Mouse (Mus musculus): Measurements from ENCODE around the gene Rnf212b. TPM values are rescaled to one million over a fixed set of nuclear protein-coding genes. Genes with fewer than 3 reads are reported as not detected.

The Rnf212b gene
- polyA plus RNA-seq, 1 experiment from 2014 or later: not detected

DNA sequence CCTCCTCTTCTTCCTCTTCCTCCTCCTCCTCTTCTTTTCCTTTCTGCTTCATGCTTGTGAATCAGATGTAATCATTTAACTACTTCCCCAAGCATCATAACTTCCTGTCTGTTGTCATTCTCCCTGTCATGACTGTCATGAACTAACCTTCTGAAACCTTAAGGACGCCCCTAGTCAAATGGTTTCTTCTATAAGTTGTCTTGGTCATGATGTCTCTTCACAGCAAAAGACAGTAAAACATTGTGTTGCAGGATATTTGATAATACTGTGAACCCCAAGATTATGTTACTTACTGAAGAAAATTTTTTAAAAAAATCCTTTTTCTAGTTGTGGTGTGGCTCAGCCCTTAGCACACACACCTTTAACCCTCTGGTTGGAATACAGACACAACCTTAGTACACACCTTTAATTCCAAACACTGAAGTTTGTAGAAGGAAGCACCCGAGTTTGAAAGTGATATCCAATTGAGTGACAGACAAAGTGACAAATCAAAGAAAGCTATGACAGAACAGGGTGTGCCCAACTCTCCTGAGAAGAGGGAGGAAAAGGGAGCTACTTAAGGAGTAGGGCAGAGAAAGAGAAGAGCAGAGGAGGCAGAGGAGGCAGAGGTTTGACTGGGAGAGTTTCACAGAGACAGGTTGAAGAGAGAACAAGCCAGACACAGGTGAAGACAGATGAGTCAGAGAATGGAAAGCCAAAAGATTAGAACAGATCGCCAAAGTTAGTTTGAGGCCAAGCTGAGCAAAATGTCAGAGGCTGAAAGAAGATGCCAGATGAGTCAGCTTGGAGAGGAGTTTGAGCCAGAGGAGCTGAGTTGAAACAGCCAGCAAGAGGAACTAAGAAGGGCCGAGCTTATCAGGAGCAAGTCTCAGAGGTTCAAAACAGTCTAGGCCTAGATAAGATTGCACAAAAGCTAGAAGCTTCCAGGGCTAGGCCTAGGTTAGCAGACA lies 4.9 kb upstream of the Rnf212b start:
- no peak overlapping the region for H3K4me3 ChIP-seq (ENCODE audit: low read depth, low read length)
- H3K4me1 ChIP-seq (replicated peaks; ENCODE audit: control insufficient read depth, insufficient read depth, low read length): no peaks in the 10 kb centered on the region
- H3K36me3 ChIP-seq (ENCODE audit: control insufficient read depth, insufficient read depth, low read length): no peaks in the 10 kb centered on the region
- 75% methylated on average over 4 of the region's 4 CpGs for WGBS
- no peak overlapping the region for H3K9ac ChIP-seq (ENCODE audit: low read depth, low read length)
- no peak for DNase-seq (ENCODE audit: low spot score)
- H3K27ac ChIP-seq (ENCODE audit: low read depth, low read length): no peak overlapping the region
- ATAC-seq (ENCODE audit: low FRiP score): no peak
- H3K9me3 ChIP-seq (ENCODE audit: control insufficient read depth, low read length): no peaks in the 10 kb centered on the region
- H3K27me3 ChIP-seq (ENCODE audit: control insufficient read depth, insufficient read depth, low read length): no peaks in the 10 kb centered on the region
- no peak overlapping the region for H3K4me2 ChIP-seq (replicated peaks; ENCODE audit: low read depth, low read length)

DNA sequence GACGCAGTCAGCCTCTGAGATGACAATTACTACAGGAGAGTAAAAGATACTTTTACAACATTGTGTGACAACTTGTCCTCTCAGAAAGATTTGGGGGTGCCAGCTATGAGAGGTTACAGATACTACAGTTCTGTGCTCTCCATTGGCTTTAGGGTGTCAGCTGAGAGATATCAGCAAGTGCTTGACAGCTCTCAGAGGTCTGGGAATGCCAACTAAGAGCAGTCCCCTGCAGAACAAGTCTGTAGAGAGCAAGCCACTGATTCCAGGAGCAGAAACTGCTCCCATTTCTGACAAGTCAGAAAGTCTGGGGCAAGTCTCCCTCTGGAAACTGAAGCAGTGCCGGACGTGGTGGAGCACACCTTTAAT lies 4.3 kb upstream of the Rnf212b start:
- H3K9ac ChIP-seq (ENCODE audit: low read depth, low read length): no peak overlapping the region
- H3K27ac ChIP-seq (ENCODE audit: low read depth, low read length): no peak overlapping the region
- no peak overlapping the region for H3K4me2 ChIP-seq (replicated peaks; ENCODE audit: low read depth, low read length)
- ATAC-seq (ENCODE audit: low FRiP score) (no peak), DNase-seq (ENCODE audit: low spot score) (no peak)
- no peaks in the 10 kb centered on the region for H3K4me1 ChIP-seq (replicated peaks; ENCODE audit: control insufficient read depth, insufficient read depth, low read length)
- WGBS: 93% methylated on average over 3 of the region's 3 CpGs
- no peak overlapping the region for H3K4me3 ChIP-seq (ENCODE audit: low read depth, low read length)
- no peaks in the 10 kb centered on the region for H3K9me3 ChIP-seq (ENCODE audit: control insufficient read depth, low read length)
- no peaks in the 10 kb centered on the region for H3K27me3 ChIP-seq (ENCODE audit: control insufficient read depth, insufficient read depth, low read length)
- H3K36me3 ChIP-seq (ENCODE audit: control insufficient read depth, insufficient read depth, low read length): no peaks in the 10 kb centered on the region

DNA sequence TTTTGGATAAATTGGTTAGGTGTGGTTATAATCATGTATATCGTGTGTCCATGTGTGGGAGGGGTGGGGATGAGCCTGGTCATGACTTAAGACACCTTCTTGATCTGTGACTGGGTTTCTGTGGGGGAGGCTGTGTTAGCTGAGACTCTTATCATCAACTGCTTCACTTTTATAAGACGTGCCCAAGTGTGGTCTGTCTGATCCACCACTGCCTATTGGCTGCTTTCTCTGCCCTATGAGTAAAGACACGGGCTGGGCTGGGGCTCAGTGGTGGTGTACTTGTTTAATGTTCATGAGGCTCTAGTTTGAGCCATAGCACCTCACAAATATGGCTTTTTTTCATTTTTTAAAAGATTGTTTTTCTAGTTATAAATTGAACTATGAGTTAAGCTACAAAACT lies 1.8 kb downstream of the Rnf212b start:
- DNase-seq (ENCODE audit: low spot score) (no peak), ATAC-seq (ENCODE audit: low FRiP score) (no peak)
- WGBS: 69% methylated on average over 3 of the region's 3 CpGs
- H3K9ac ChIP-seq (ENCODE audit: low read depth, low read length): no peak overlapping the region
- H3K4me2 ChIP-seq (replicated peaks; ENCODE audit: low read depth, low read length): no peak overlapping the region
- no peaks in the 10 kb centered on the region for H3K9me3 ChIP-seq (ENCODE audit: control insufficient read depth, low read length)
- H3K4me3 ChIP-seq (ENCODE audit: low read depth, low read length): no peak overlapping the region
- H3K4me1 ChIP-seq (replicated peaks; ENCODE audit: control insufficient read depth, insufficient read depth, low read length): no peaks in the 10 kb centered on the region
- no peak overlapping the region for H3K27ac ChIP-seq (ENCODE audit: low read depth, low read length)
- no peaks in the 10 kb centered on the region for H3K36me3 ChIP-seq (ENCODE audit: control insufficient read depth, insufficient read depth, low read length)
- H3K27me3 ChIP-seq (ENCODE audit: control insufficient read depth, insufficient read depth, low read length): no peaks in the 10 kb centered on the region

DNA sequence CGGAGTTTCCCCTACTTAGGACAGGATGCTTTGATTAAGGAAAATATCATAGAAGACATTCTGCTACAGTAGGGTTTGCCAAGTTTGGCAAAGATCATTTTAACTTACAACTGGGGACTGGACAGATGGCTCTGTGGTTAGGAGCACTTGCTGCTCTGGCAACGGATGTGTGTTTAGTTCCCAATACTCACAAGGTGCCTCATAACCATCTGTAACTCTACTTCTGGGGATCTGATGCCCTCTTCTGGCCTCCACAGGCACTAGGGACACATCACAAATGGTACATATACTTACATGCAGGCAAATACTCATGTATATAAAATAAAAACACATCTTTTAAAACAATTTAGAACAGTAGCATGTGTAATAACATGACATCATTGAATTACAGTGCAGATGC lies 3.9 kb downstream of the Rnf212b start:
- Histone ChIP-seq H3K9me3 (ENCODE audit: control insufficient read depth, low read length) (no peaks in the 10 kb centered on the region), H3K4me1 (replicated peaks; ENCODE audit: control insufficient read depth, insufficient read depth, low read length) (no peaks in the 10 kb centered on the region), H3K4me2 (replicated peaks; ENCODE audit: low read depth, low read length) (no peak overlapping the region), H3K27ac (ENCODE audit: low read depth, low read length) (no peak overlapping the region), H3K9ac (ENCODE audit: low read depth, low read length) (no peak overlapping the region), H3K4me3 (ENCODE audit: low read depth, low read length) (no peak overlapping the region), H3K36me3 (ENCODE audit: control insufficient read depth, insufficient read depth, low read length) (no peaks in the 10 kb centered on the region), H3K27me3 (ENCODE audit: control insufficient read depth, insufficient read depth, low read length) (no peaks in the 10 kb centered on the region)
- no peak for ATAC-seq (ENCODE audit: low FRiP score)
- DNase-seq (ENCODE audit: low spot score): peak; percentile 16
- 43% methylated on average over 2 of the region's 2 CpGs for WGBS

DNA sequence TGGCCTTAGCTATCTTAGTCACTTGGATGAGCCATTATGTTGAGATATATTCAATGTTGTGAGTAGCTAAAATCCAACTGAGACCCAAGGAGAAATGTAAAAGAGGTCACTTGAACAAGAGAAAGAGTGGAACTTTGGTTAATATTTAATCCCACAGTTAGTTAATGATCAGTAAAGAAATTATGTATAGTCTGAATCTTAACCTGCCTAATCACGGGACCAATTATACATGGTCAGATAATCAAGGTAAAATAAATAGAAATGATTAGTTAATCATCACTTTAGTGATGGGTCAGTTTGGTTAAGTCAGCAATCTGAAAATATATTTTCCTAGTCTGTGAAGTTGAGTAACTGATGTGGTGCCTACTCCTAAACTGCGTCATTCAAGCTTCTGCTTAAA lies 8.4 kb downstream of the Rnf212b start:
- no peaks in the 10 kb centered on the region for H3K27me3 ChIP-seq (ENCODE audit: control insufficient read depth, insufficient read depth, low read length)
- ATAC-seq (ENCODE audit: low FRiP score): no peak

DNA sequence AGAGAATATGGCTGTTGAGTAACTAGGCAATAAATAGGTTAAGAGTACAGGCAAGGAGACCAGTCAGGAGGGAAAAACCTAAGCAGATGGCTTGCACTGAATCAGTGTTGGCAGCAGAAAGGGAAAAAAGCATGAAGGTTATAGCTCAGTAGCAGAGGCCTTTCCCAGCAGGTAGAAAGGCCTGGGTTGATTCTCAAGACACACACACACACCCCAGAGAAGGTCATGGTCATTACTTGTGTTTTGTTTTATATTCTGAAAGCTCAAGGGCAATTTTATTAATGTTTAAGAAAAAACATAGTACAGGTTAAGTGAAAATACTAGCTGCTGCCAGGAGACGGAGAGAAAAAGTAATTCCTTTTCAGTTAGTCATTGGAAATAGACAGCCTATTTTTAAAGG lies 9.8 kb downstream of the Rnf212b start:
- no peaks in the 10 kb centered on the region for H3K4me1 ChIP-seq (replicated peaks; ENCODE audit: control insufficient read depth, insufficient read depth, low read length)
- no peak overlapping the region for H3K27ac ChIP-seq (ENCODE audit: low read depth, low read length)
- no peaks in the 10 kb centered on the region for H3K9me3 ChIP-seq (ENCODE audit: control insufficient read depth, low read length)
- ATAC-seq (ENCODE audit: low FRiP score) (no peak), DNase-seq (ENCODE audit: low spot score) (no peak)
- no peaks in the 10 kb centered on the region for H3K36me3 ChIP-seq (ENCODE audit: control insufficient read depth, insufficient read depth, low read length)
- no peaks in the 10 kb centered on the region for H3K27me3 ChIP-seq (ENCODE audit: control insufficient read depth, insufficient read depth, low read length)
- H3K4me3 ChIP-seq (ENCODE audit: low read depth, low read length): no peak overlapping the region
- 92% methylated on average over 1 of the region's 1 CpGs for WGBS
- H3K4me2 ChIP-seq (replicated peaks; ENCODE audit: low read depth, low read length): no peak overlapping the region
- no peak overlapping the region for H3K9ac ChIP-seq (ENCODE audit: low read depth, low read length)

More for the DNA sequence above, 8.4 kb downstream of the Rnf212b start:
- H3K4me2 ChIP-seq (replicated peaks; ENCODE audit: low read depth, low read length): no peak overlapping the region
- no peak overlapping the region for H3K4me3 ChIP-seq (ENCODE audit: low read depth, low read length)
- WGBS: 89% methylated on average over 2 of the region's 2 CpGs
- no peak for DNase-seq (ENCODE audit: low spot score)
- no peak overlapping the region for H3K9ac ChIP-seq (ENCODE audit: low read depth, low read length)
- H3K27ac ChIP-seq (ENCODE audit: low read depth, low read length): no peak overlapping the region
- H3K36me3 ChIP-seq (ENCODE audit: control insufficient read depth, insufficient read depth, low read length): no peaks in the 10 kb centered on the region
- H3K9me3 ChIP-seq (ENCODE audit: control insufficient read depth, low read length): no peaks in the 10 kb centered on the region
- no peaks in the 10 kb centered on the region for H3K4me1 ChIP-seq (replicated peaks; ENCODE audit: control insufficient read depth, insufficient read depth, low read length)

DNA sequence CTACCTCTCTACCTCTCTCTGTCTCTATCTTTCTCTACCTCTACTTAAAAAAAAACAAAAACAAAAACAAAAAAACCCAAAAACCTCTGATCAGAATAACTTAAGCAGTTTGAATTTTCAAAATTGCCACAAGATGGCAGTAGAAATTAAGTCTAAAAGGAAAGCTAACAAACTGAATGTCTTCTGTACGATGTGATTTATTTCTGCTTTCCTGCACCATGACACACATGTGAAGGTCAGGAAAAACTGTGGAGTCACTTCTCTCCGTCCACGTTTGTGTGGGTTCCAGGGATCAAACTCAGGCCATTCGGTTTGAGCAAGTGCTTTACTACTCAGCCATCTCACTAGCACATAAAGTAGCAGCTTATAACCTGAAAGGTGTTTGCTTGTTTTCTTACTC lies 29.5 kb downstream of the Rnf212b start:
- H3K27ac ChIP-seq (ENCODE audit: low read depth, low read length): no peak overlapping the region
- H3K9ac ChIP-seq (ENCODE audit: low read depth, low read length): no peak overlapping the region
- no peak for ATAC-seq (ENCODE audit: low FRiP score)
- no peaks in the 10 kb centered on the region for H3K4me1 ChIP-seq (replicated peaks; ENCODE audit: control insufficient read depth, insufficient read depth, low read length)
- 4% methylated on average over 4 of the region's 4 CpGs for WGBS
- H3K27me3 ChIP-seq (ENCODE audit: control insufficient read depth, insufficient read depth, low read length): no peaks in the 10 kb centered on the region
- no peaks in the 10 kb centered on the region for H3K9me3 ChIP-seq (ENCODE audit: control insufficient read depth, low read length)
- no peak overlapping the region for H3K4me2 ChIP-seq (replicated peaks; ENCODE audit: low read depth, low read length)
- peak; percentile 51 for DNase-seq (ENCODE audit: low spot score)
- H3K36me3 ChIP-seq (ENCODE audit: control insufficient read depth, insufficient read depth, low read length): no peaks in the 10 kb centered on the region
- no peak overlapping the region for H3K4me3 ChIP-seq (ENCODE audit: low read depth, low read length)

DNA sequence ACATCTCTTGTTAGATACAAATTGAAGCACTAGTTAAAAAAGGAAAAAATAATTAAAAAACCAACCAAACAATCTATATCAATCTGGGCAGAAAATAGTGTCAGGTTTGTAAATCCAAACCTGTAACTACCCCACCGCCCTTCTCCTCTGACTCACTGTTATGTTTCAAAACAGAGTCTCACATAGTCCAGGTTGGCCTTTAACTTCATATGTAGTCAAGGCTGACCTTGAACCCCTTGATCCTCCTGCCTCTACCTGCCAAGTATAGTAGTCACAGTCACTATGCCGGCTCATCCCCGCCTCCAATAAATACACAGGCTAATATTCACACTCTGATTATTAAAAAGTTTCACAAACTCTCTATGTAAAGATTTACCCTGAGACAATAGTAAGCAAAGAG lies 41.8 kb downstream of the Rnf212b start:
- H3K9ac ChIP-seq (ENCODE audit: low read depth, low read length): no peak overlapping the region
- ATAC-seq (ENCODE audit: low FRiP score) (no peak), DNase-seq (ENCODE audit: low spot score) (no peak)
- no peaks in the 10 kb centered on the region for H3K36me3 ChIP-seq (ENCODE audit: control insufficient read depth, insufficient read depth, low read length)
- H3K4me3 ChIP-seq (ENCODE audit: low read depth, low read length): no peak overlapping the region
- no peak overlapping the region for H3K27ac ChIP-seq (ENCODE audit: low read depth, low read length)
- WGBS: 98% methylated on average over 3 of the region's 3 CpGs
- H3K4me2 ChIP-seq (replicated peaks; ENCODE audit: low read depth, low read length): no peak overlapping the region
- H3K27me3 ChIP-seq (ENCODE audit: control insufficient read depth, insufficient read depth, low read length): no peaks in the 10 kb centered on the region
- H3K9me3 ChIP-seq (ENCODE audit: control insufficient read depth, low read length): no peaks in the 10 kb centered on the region
- H3K4me1 ChIP-seq (replicated peaks; ENCODE audit: control insufficient read depth, insufficient read depth, low read length): no peaks in the 10 kb centered on the region

DNA sequence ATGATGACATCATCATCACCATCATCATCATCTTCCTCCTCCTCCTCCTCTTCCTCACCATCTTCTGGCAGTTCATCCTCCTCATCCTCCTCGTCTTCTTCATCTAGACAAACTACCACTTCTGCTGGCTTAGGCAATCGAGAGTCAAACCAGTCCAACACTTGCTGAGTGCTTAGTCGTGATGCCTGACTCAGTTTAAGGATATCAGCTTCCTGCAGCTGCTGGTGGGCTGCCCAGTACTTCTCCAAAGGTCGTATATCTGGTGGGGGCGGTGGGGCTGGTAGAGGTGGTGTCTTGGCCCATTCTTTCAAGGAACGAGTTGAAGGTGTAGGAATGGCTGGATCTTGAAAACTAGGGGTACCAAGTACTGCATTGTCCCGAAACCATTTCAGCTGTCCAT lies 42.8 kb downstream of the Rnf212b start:
- WGBS: 89% methylated on average over 7 of the region's 7 CpGs
- Histone ChIP-seq H3K9me3 (ENCODE audit: control insufficient read depth, low read length) (no peaks in the 10 kb centered on the region), H3K36me3 (ENCODE audit: control insufficient read depth, insufficient read depth, low read length) (no peaks in the 10 kb centered on the region), H3K4me1 (replicated peaks; ENCODE audit: control insufficient read depth, insufficient read depth, low read length) (no peaks in the 10 kb centered on the region), H3K27ac (ENCODE audit: low read depth, low read length) (no peak overlapping the region), H3K9ac (ENCODE audit: low read depth, low read length) (no peak overlapping the region), H3K4me2 (replicated peaks; ENCODE audit: low read depth, low read length) (no peak overlapping the region), H3K4me3 (ENCODE audit: low read depth, low read length) (no peak overlapping the region), H3K27me3 (ENCODE audit: control insufficient read depth, insufficient read depth, low read length) (no peaks in the 10 kb centered on the region)
- DNase-seq (ENCODE audit: low spot score) (no peak), ATAC-seq (ENCODE audit: low FRiP score) (no peak)

Data from hindbrain, embryonic 11.5 days (tissue).